Mouse (Mus musculus) cerebellum, adult 2 months (tissue): ENCODE results near the gene Atp5c1.

Experiments
- CTCF ChIP-seq: fragments of 200-500 bp; IDR thresholded peaks from 2 replicates; pipeline ENCODE4 v1.5.1; 2011; ENCODE audit warnings: low read depth, mild to moderate bottlenecking, control low read depth, low read length, moderate library complexity, borderline replicate concordance; ENCODE audit not compliant: insufficient read depth
- POLR2A ChIP-seq: fragments of 200-500 bp; IDR thresholded peaks from 2 replicates; pipeline ENCODE4 v1.6.1; 2011; ENCODE audit warnings: low read length, control low read depth, borderline replicate concordance; ENCODE audit not compliant: insufficient read depth

- TF ChIP-seq CTCF (no peak), POLR2A (no peak)
Measured at GRCm38 (mm10) chr2:10121826-10122225, 41.5 kb upstream of the Atp5c1 start.
